Mouse (Mus musculus) embryonic facial prominence, embryonic 11.5 days (tissue): ENCODE results near the gene Slc22a1. TPM values are rescaled to one million over a fixed set of nuclear protein-coding genes. Genes with fewer than 3 reads are reported as not detected.

Experiments used
- ATAC-seq: fragments of 200-750 bp; cut with Nextera tagmentation; replicated peaks from 2 replicates; pipeline ENCODE4 v1.8.0; 2017; ENCODE audit warnings: low read depth; ENCODE audit not compliant: insufficient number of reproducible peaks, low FRiP score, low TSS enrichment
- DNase-seq: peaks from one replicate; pipeline ENCODE4 v3.0.0-alpha.2; 2015; ENCODE audit warnings: low spot score
- H3K27ac ChIP-seq: fragments of 300-500 bp; sonication (generic); replicated peaks from 2 replicates; pipeline ENCODE4 v1.5.1; 2014; ENCODE audit warnings: mild to moderate bottlenecking, low read depth, low read length, control low read depth
- H3K27me3 ChIP-seq: fragments of 300-500 bp; sonication (generic); 2 replicates; pipeline ENCODE4 v1.6.1; 2014; ENCODE audit warnings: mild to moderate bottlenecking, low read length, moderate library complexity, mixed read lengths; ENCODE audit not compliant: control insufficient read depth, insufficient read depth
- H3K36me3 ChIP-seq: fragments of 300-500 bp; sonication (generic); replicated peaks from 2 replicates; pipeline ENCODE4 v1.6.1; 2014; ENCODE audit warnings: low read depth, mild to moderate bottlenecking, low read length, moderate library complexity, mixed read lengths; ENCODE audit not compliant: control insufficient read depth, insufficient read depth
- H3K4me1 ChIP-seq: fragments of 300-500 bp; sonication (generic); 2 replicates; pipeline ENCODE4 v1.6.1; 2014; ENCODE audit warnings: low read length, mixed read lengths; ENCODE audit not compliant: control insufficient read depth, insufficient read depth
- H3K4me2 ChIP-seq: fragments of 300-500 bp; sonication (generic); 2 replicates; pipeline ENCODE4 v1.6.1; 2014; ENCODE audit warnings: low read depth, mild to moderate bottlenecking, control low read depth, low read length, moderate library complexity
- H3K4me3 ChIP-seq: fragments of 300-500 bp; sonication (generic); 2 replicates; pipeline ENCODE4 v1.5.1; 2014; ENCODE audit warnings: low read depth, low read length, control low read depth
- H3K9ac ChIP-seq: fragments of 300-500 bp; sonication (generic); replicated peaks from 2 replicates; pipeline ENCODE4 v1.6.1; 2014; ENCODE audit warnings: mild to moderate bottlenecking, control low read depth, low read length
- H3K9me3 ChIP-seq: fragments of 300-500 bp; sonication (generic); replicated peaks from 2 replicates; pipeline ENCODE4 v1.6.1; 2016; ENCODE audit warnings: mild to moderate bottlenecking, low read length, inconsistent platforms, mixed read lengths; ENCODE audit not compliant: control insufficient read depth
- WGBS: fragments of 180-500 bp; shearing (Covaris S2); extraction: QIAGEN DNeasy Blood & Tissue Kit; methylation state at CpG from one replicate; pipeline ENCODE4 v1.1.7; 2014; 5-methylcytosine and 5-hydroxymethylcytosine counted together
- polyA plus RNA-seq: library from polyadenylated mRNA; unstranded; fragments of >200 nt; fragmentation: Nextera tagmentation; extraction: Ambion mirVana; gene quantifications from 2 replicates; pipeline ENCODE4 v1.2.1, GENCODE M21; 2014

Gene Slc22a1
- polyA plus RNA-seq, 1 experiment from 2014 or later: not detected

GRCm38 (mm10) chr17:12614511-12615385 is 60.9 kb downstream of the Slc22a1 start:
- Histone ChIP-seq H3K27ac (no peak overlapping the region), H3K27me3 (no peaks in the 10 kb centered on the region), H3K36me3 (no peaks in the 10 kb centered on the region), H3K4me3 (no peak overlapping the region), H3K4me2 (no peak overlapping the region), H3K4me1 (no peaks in the 10 kb centered on the region), H3K9ac (no peak overlapping the region), H3K9me3 (no peaks in the 10 kb centered on the region)
- 84% methylated on average over 15 of the region's 15 CpGs for WGBS
- no peak for DNase-seq
- ATAC-seq: no peak

- ATAC-seq: no peak
- H3K4me1 ChIP-seq: no peaks in the 10 kb centered on the region
Measured at GRCm38 (mm10) chr17:12607202-12607601, 68.4 kb downstream of the Slc22a1 start.

GRCm38 (mm10) chr17:12606634-12607033 is 69.0 kb downstream of the Slc22a1 start:
- ATAC-seq (no peak), DNase-seq (no peak)
- no peaks in the 10 kb centered on the region for H3K9me3 ChIP-seq
- H3K27me3 ChIP-seq: no peaks in the 10 kb centered on the region
- no peak overlapping the region for H3K4me2 ChIP-seq
- no peak overlapping the region for H3K27ac ChIP-seq
- H3K4me3 ChIP-seq: no peak overlapping the region
- no peaks in the 10 kb centered on the region for H3K36me3 ChIP-seq
- no peaks in the 10 kb centered on the region for H3K4me1 ChIP-seq
- WGBS: 67% methylated on average over 1 of the region's 1 CpGs
- H3K9ac ChIP-seq: no peak overlapping the region

More at GRCm38 (mm10) chr17:12607202-12607601, 68.4 kb downstream of the Slc22a1 start:
- no peak overlapping the region for H3K4me3 ChIP-seq
- no peaks in the 10 kb centered on the region for H3K36me3 ChIP-seq
- H3K9ac ChIP-seq: no peak overlapping the region
- no peak overlapping the region for H3K27ac ChIP-seq
- no peaks in the 10 kb centered on the region for H3K27me3 ChIP-seq
- no peaks in the 10 kb centered on the region for H3K9me3 ChIP-seq
- H3K4me2 ChIP-seq: no peak overlapping the region
- DNase-seq: no peak

Other genes with a start within 250 kb of the Slc22a1 start
- gene Slc22a3, start 168.1 kb downstream of the Slc22a1 start, polyA plus RNA-seq: 0.04 and 0.21 TPM in 2 replicates
- gene Slc22a2, start 91.7 kb downstream of the Slc22a1 start, polyA plus RNA-seq: not detected in 2 replicates
- gene Igf2r, start 93.8 kb upstream of the Slc22a1 start, polyA plus RNA-seq: 19.4 and 19.6 TPM in 2 replicates
- gene Mas1, start 192.3 kb upstream of the Slc22a1 start, polyA plus RNA-seq: 0.18 and 0.42 TPM in 2 replicates
- gene Mrgprh, start 200.2 kb upstream of the Slc22a1 start, polyA plus RNA-seq: not detected in 2 replicates
- gene Pnldc1, start 234.4 kb upstream of the Slc22a1 start, polyA plus RNA-seq: 1.6 and 2.3 TPM in 2 replicates
- gene Tcp1, start 239.9 kb upstream of the Slc22a1 start, polyA plus RNA-seq: 644 and 679 TPM in 2 replicates
- 172 and 188 TPM in 2 replicates for gene Mrpl18, start 240.5 kb upstream of the Slc22a1 start, polyA plus RNA-seq